Mouse (Mus musculus): ENCODE data around the gene Gm14435.
"Not testable (repeated sequence)": the region's sequence is repeated elsewhere in the genome, so short reads cannot be mapped to it uniquely, and the experiment has no call there.

The Gm14435 gene

DNA sequence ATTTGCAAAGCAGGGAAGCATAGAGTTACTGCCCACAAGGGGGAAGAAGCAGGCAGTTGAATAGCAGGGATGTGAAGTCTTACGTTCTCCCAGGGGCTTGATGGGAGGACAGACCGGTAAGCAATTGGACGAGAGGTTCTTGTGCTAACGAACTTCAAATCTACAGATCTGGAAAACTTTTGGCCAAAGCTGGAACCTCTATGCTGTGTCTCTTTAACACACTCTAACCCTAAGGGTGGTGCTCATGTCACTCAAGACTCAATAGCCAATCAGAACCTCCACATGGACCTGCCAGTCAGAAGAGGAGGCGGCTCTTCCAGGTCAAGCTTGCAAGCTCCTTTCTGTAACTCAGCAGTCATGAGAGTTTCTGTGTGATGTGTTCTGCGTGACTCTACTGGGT is at the start of gene Gm14435:
TSS of gene Gm14435 (plus strand) at position 301 of the 400 bp plus-strand sequence.
- DNase-seq (ENCODE audit: low read depth), result not testable (repeated sequence)

Measured in NIH3T3 (cell line).